Comparison of ENCODE assay signal across 16 mouse cellular contexts in genomic region chr5:81072888-81073287, GRCm38 (mm10).
"Had no signal": no experiment of that assay in that cellular context is flagged by ENCODE, and none has a peak within 500 bp of the region (broad histone marks: within the 10 kb centered on the region; RNA-seq: fewer than 3 reads in every experiment).

No protein-coding gene starts in this region.

- DNase-seq: retina, postnatal 1 day; right cerebral cortex, adult 18-20 months; right cerebral cortex, postnatal 14 days; right cerebral cortex, postnatal 25 days; right cerebral cortex, postnatal 4 days; spleen, adult 18-20 months; thymus, adult 18-20 months; thymus, adult 2 months; thymus, postnatal 14 days; thymus, postnatal 25 days; thymus, postnatal 36 days; thymus, postnatal 4 days had no signal

- H3K36me3 ChIP-seq: neural tube, embryonic 13.5 days; neural tube, embryonic 15.5 days; stomach, embryonic 15.5 days had no signal

- H3K4me2 ChIP-seq: neural tube, embryonic 13.5 days; neural tube, embryonic 15.5 days; stomach, embryonic 15.5 days had no signal

- H3K4me1 ChIP-seq: stomach, embryonic 15.5 days had no signal

- H3K9ac ChIP-seq: neural tube, embryonic 13.5 days; neural tube, embryonic 15.5 days; stomach, embryonic 15.5 days had no signal

- H3K4me3 ChIP-seq: neural tube, embryonic 13.5 days; neural tube, embryonic 15.5 days; stomach, embryonic 15.5 days had no signal

- H3K27ac ChIP-seq: neural tube, embryonic 13.5 days; neural tube, embryonic 15.5 days; stomach, embryonic 15.5 days; stomach, postnatal 0 days had no signal

- H3K9me3 ChIP-seq: neural tube, embryonic 13.5 days; neural tube, embryonic 15.5 days; stomach, embryonic 15.5 days had no signal

- H3K27me3 ChIP-seq: neural tube, embryonic 13.5 days; neural tube, embryonic 15.5 days; stomach, embryonic 15.5 days had no signal
